Mouse (Mus musculus) neural tube, embryonic 12.5 days (tissue): ENCODE measurements around the gene Gm20388. TPM values are rescaled to one million over a fixed set of nuclear protein-coding genes. Genes with fewer than 3 reads are reported as not detected.
A peak's percentile ranks its signal among the peaks of the same experiment; 100 is the strongest.

Source experiments
- ATAC-seq: fragments of 200-750 bp; cut with Nextera tagmentation; 2 replicates; pipeline ENCODE4 v1.8.0; 2017; ENCODE audit warnings: low read depth, mild to moderate bottlenecking, moderate TSS enrichment, moderate library complexity; ENCODE audit not compliant: low FRiP score
- H3K27ac ChIP-seq: fragments of 300-500 bp; sonication (generic); 2 replicates; pipeline ENCODE4 v1.5.1; 2016
- H3K27me3 ChIP-seq: fragments of 300-500 bp; sonication (generic); replicated peaks from 2 replicates; pipeline ENCODE4 v1.6.1; 2016; ENCODE audit warnings: mild to moderate bottlenecking
- H3K36me3 ChIP-seq: fragments of 300-500 bp; sonication (generic); 2 replicates; pipeline ENCODE4 v1.6.1; 2016; ENCODE audit warnings: mild to moderate bottlenecking
- H3K4me1 ChIP-seq: fragments of 300-500 bp; sonication (generic); 2 replicates; pipeline ENCODE4 v1.6.1; 2016
- H3K4me2 ChIP-seq: fragments of 300-500 bp; sonication (generic); replicated peaks from 2 replicates; pipeline ENCODE4 v1.6.1; 2016; ENCODE audit warnings: mild to moderate bottlenecking
- H3K4me3 ChIP-seq: fragments of 300-500 bp; sonication (generic); 2 replicates; pipeline ENCODE4 v1.5.1; 2016
- H3K9ac ChIP-seq: fragments of 300-500 bp; sonication (generic); 2 replicates; pipeline ENCODE4 v1.6.1; 2016; ENCODE audit warnings: mild to moderate bottlenecking
- H3K9me3 ChIP-seq: fragments of 300-500 bp; sonication (generic); 2 replicates; pipeline ENCODE4 v1.6.1; 2016; ENCODE audit warnings: mild to moderate bottlenecking
- WGBS: fragments of 180-500 bp; shearing (Covaris S2); methylation state at CpG from one replicate; pipeline ENCODE4 v1.1.7; 2016; 5-methylcytosine and 5-hydroxymethylcytosine counted together
- polyA plus RNA-seq: library from polyadenylated mRNA; unstranded; fragments of >200 nt; fragmentation: Nextera tagmentation; extraction: Ambion mirVana; gene quantifications from 2 replicates; pipeline ENCODE4 v1.2.1, GENCODE M21; 2016

Gene Gm20388
- polyA plus RNA-seq, 1 experiment from 2014 or later, result not detected

- Histone ChIP-seq H3K4me3 (no peak overlapping the region), H3K27ac (no peak overlapping the region), H3K4me1 (peaks cover 24% of the 10 kb centered on the region), H3K9me3 (0 out of 2 replicates have a peak, but pooled peaks cover 3% of the 10 kb centered on the region), H3K4me2 (peak overlapping the region; percentile 24), H3K9ac (no peak overlapping the region), H3K36me3 (no peaks in the 10 kb centered on the region), H3K27me3 (0 out of 2 replicates have a peak, but pooled peaks cover 4% of the 10 kb centered on the region)
- WGBS, result 21% methylated on average over 7 of the region's 7 CpGs
- ATAC-seq, result no peak
These were observed 3224.8 kb downstream of the Gm20388 start for GRCm38 (mm10) chr8:123135406-123135805.

DNA sequence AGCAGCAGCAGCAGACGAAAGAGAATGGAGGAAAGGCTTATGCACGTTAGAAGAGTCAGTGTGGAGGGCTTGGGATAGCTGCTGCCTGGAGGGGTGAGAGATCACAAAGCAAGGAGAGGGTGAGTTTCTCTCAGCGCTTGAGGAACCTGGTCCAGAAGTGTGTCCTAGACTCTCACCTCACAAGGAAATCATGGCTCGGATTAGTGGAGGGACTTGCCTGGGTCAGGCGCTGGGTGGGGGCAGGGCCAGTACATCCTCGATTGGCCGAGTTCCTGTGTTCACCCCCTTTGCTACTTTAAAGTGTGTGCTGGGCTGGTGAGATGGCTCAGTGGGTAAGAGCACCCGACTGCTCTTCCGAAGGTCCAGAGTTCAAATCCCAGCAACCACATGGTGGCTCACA, 3225.2 kb downstream of the Gm20388 start:
- Histone ChIP-seq H3K27me3 (0 out of 2 replicates have a peak, but pooled peaks cover 4% of the 10 kb centered on the region), H3K9me3 (0 out of 2 replicates have a peak, but pooled peaks cover 3% of the 10 kb centered on the region), H3K36me3 (no peaks in the 10 kb centered on the region), H3K4me1 (peaks cover 24% of the 10 kb centered on the region), H3K4me2 (peak overlapping the region; percentile 24), H3K4me3 (no peak overlapping the region), H3K9ac (no peak overlapping the region), H3K27ac (no peak overlapping the region)
- WGBS, result 58% methylated on average over 9 of the region's 9 CpGs
- ATAC-seq, result no peak

DNA sequence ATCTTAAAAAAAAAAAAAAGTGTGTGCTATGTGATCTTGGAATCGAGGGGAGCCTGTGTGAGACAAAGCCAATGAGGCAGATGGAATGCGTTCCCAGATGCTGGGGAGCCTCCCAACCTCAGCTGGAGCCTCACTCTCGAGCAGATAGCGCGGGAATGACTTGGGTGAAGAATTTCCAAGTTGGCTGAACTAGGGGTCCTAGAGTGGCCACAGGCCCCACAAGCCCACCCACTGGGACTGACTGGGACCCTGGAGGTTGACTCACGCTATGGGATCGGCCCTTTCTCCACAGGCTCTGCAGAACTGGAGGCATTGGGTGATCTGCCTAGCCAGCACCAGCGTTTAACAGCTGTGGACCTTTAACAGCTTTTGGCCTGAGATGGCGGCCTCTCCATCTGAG, 3225.6 kb downstream of the Gm20388 start:
- H3K9me3 ChIP-seq, result 0 out of 2 replicates have a peak, but pooled peaks cover 3% of the 10 kb centered on the region
- 81% methylated on average over 9 of the region's 9 CpGs for WGBS
- 0 out of 2 replicates have a peak, but pooled peaks cover 4% of the 10 kb centered on the region for H3K27me3 ChIP-seq
- no peak overlapping the region for H3K9ac ChIP-seq
- H3K4me1 ChIP-seq, result peaks cover 24% of the 10 kb centered on the region
- no peaks in the 10 kb centered on the region for H3K36me3 ChIP-seq
- no peak overlapping the region for H3K4me2 ChIP-seq
- no peak overlapping the region for H3K27ac ChIP-seq
- no peak for ATAC-seq
- no peak overlapping the region for H3K4me3 ChIP-seq

- peak; percentile 74 for ATAC-seq
- WGBS, result 11% methylated on average over 2 of the region's 2 CpGs
- no peak overlapping the region for H3K4me3 ChIP-seq
These were observed 3227.0 kb downstream of the Gm20388 start for GRCm38 (mm10) chr8:123137645-123138077.

DNA sequence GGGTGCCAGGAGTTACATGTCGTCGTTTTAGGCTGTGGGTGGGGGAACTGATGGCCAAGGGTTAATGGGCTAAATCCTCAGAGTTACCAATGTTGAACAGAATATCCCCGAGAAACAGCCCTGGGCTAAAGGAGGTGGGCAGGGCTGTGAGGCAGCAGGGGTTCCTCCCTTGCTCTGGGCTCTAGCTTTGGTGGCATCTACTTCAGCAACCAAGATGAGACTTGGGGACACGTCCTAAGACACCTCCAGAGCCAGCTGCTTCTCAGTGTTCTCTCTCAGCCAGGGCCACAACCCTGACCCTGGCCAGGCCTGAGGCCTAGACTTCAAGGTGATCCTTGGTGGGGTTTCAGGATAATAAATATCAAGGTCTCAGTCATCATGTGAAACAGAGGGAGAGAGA, 3228.1 kb downstream of the Gm20388 start:
- H3K9me3 ChIP-seq, result no peaks in the 10 kb centered on the region
- H3K36me3 ChIP-seq, result no peaks in the 10 kb centered on the region
- H3K4me2 ChIP-seq, result no peak overlapping the region
- H3K4me3 ChIP-seq, result no peak overlapping the region
- 63% methylated on average over 4 of the region's 4 CpGs for WGBS
- ATAC-seq, result no peak
- 0 out of 2 replicates have a peak, but pooled peaks cover 3% of the 10 kb centered on the region for H3K27me3 ChIP-seq
- H3K27ac ChIP-seq, result no peak overlapping the region
- H3K4me1 ChIP-seq, result peaks cover 24% of the 10 kb centered on the region
- no peak overlapping the region for H3K9ac ChIP-seq

More at GRCm38 (mm10) chr8:123137645-123138077, 3227.0 kb downstream of the Gm20388 start:
- Histone ChIP-seq H3K4me2 (no peak overlapping the region), H3K27ac (no peak overlapping the region), H3K36me3 (no peaks in the 10 kb centered on the region), H3K9me3 (0 out of 2 replicates have a peak, but pooled peaks cover 3% of the 10 kb centered on the region), H3K27me3 (0 out of 2 replicates have a peak, but pooled peaks cover 4% of the 10 kb centered on the region), H3K9ac (no peak overlapping the region), H3K4me1 (peaks cover 24% of the 10 kb centered on the region)

GRCm38 (mm10) chr8:123141741-123142462, 3231.3 kb downstream of the Gm20388 start:
- Histone ChIP-seq H3K27ac (no peak overlapping the region), H3K9me3 (no peaks in the 10 kb centered on the region), H3K36me3 (no peaks in the 10 kb centered on the region), H3K27me3 (no peaks in the 10 kb centered on the region), H3K9ac (no peak overlapping the region), H3K4me2 (no peak overlapping the region), H3K4me3 (no peak overlapping the region), H3K4me1 (peaks cover 11% of the 10 kb centered on the region)
- WGBS, result 85% methylated on average over 14 of the region's 14 CpGs
- no peak for ATAC-seq

DNA sequence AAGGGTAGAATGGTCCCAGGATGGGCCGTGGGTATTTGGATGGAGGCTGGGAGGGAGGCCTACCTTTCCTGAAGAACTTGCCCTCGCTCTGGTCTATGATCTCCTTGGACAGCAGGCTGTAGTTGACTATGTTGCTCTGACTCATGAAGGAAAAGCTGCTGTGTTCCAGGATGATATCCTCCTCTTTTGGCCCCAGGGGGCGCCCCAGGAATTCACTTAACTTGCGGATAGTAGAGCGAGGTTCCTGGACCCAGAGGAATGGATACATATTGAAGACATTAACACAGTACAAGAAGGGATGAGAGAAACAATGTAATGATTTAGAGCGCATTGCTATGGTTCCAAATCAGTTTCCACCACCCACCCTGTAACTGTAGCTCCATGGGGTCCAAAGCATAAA, 3234.6 kb downstream of the Gm20388 start:
- Histone ChIP-seq H3K9me3 (no peaks in the 10 kb centered on the region), H3K36me3 (no peaks in the 10 kb centered on the region), H3K27ac (no peak overlapping the region), H3K4me2 (no peak overlapping the region), H3K4me3 (no peak overlapping the region), H3K27me3 (no peaks in the 10 kb centered on the region), H3K9ac (no peak overlapping the region), H3K4me1 (no peaks in the 10 kb centered on the region)
- WGBS, result 53% methylated on average over 6 of the region's 6 CpGs
- ATAC-seq, result no peak

- no peaks in the 10 kb centered on the region for H3K4me1 ChIP-seq
- H3K4me2 ChIP-seq, result no peak overlapping the region
- H3K36me3 ChIP-seq, result no peaks in the 10 kb centered on the region
- H3K27me3 ChIP-seq, result no peaks in the 10 kb centered on the region
- no peak overlapping the region for H3K4me3 ChIP-seq
- ATAC-seq, result no peak
- no peak overlapping the region for H3K27ac ChIP-seq
- H3K9me3 ChIP-seq, result no peaks in the 10 kb centered on the region
- no peak overlapping the region for H3K9ac ChIP-seq
- 87% methylated on average over 7 of the region's 7 CpGs for WGBS
These were observed 3235.7 kb downstream of the Gm20388 start for GRCm38 (mm10) chr8:123146390-123146789.

DNA sequence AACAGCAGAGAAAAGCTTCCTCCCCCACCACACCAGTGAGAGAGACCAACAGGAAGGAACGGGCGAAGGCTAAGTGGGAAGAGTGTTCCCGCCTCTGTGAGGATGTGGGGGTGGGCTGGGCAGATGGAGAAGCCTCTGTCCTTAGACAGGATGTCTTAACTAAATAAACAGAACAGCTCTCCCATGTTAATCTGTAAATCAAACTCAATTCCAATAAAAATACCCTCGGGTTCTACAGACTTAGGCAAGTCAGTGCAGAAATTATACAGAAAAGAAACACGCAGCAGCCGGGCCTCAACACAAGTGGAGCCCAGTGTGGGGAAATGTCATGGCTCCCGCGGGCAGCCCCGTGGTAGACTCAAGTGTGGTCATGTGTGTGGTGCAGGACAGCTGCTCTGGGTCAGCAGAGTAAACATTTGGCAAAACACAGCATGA, 3240.1 kb downstream of the Gm20388 start:
- no peaks in the 10 kb centered on the region for H3K27me3 ChIP-seq
- no peak overlapping the region for H3K27ac ChIP-seq
- H3K4me3 ChIP-seq, result no peak overlapping the region
- WGBS, result 69% methylated on average over 9 of the region's 9 CpGs
- no peaks in the 10 kb centered on the region for H3K9me3 ChIP-seq
- ATAC-seq, result no peak
- H3K4me2 ChIP-seq, result no peak overlapping the region
- no peaks in the 10 kb centered on the region for H3K36me3 ChIP-seq
- H3K9ac ChIP-seq, result no peak overlapping the region
- H3K4me1 ChIP-seq, result no peaks in the 10 kb centered on the region

DNA sequence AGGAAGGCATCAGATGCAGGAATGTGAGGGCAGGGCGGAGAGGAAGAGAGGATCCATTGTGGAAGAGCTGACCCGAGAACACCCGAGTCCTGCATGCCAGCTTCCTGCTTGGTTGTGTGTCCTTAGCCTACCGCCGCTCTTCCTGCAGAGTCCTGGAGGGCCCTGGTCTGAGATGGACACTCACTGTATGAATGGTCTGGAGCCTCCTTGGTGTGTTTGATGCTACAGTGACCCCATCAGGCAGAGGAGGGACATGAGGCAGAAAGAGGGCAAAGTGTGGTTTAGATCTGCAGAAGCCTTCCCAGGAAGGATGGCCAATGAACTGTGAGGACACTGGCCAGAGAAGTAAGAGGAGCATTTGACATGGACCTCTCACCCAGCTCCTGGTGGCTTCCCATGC, 3244.5 kb downstream of the Gm20388 start:
- Histone ChIP-seq H3K27ac (no peak overlapping the region), H3K4me3 (no peak overlapping the region), H3K4me1 (no peaks in the 10 kb centered on the region), H3K9ac (no peak overlapping the region), H3K4me2 (no peak overlapping the region), H3K9me3 (no peaks in the 10 kb centered on the region), H3K36me3 (no peaks in the 10 kb centered on the region), H3K27me3 (no peaks in the 10 kb centered on the region)
- 77% methylated on average over 5 of the region's 5 CpGs for WGBS
- ATAC-seq, result no peak

- Histone ChIP-seq H3K4me3 (no peak overlapping the region), H3K4me1 (no peaks in the 10 kb centered on the region), H3K4me2 (no peak overlapping the region), H3K27me3 (no peaks in the 10 kb centered on the region), H3K36me3 (no peaks in the 10 kb centered on the region), H3K9ac (no peak overlapping the region), H3K9me3 (no peaks in the 10 kb centered on the region), H3K27ac (no peak overlapping the region)
- ATAC-seq, result no peak
- 86% methylated on average over 9 of the region's 9 CpGs for WGBS
These were observed 3245.6 kb downstream of the Gm20388 start for GRCm38 (mm10) chr8:123156070-123156773.

DNA sequence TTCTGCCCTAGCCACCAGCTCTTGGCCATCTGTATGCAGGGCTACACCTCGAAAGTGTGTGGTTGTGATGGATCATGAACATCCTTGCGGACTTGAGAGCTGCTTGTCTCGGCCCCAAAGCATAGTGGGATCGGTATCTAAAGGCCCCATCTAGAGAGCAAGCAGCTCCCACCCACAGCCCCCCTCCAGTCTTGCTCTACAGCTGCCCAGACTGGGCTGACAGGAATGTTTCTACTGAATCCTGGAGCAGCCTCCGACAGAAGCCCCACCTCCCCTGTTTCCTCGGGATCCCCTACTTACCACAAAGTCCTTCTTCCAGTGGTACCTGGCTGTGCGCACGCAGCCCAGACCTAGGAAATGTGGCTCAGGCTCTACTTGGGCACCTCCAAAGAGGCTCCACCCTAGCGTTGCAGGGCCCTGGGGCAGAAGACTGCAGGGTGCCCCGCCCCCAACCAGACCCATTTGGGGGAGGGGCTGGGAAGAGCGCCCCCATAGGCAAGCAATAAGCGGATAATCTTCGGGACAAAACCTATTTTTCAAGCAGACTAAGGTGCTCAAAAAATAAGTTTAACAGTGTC, 3247.3 kb downstream of the Gm20388 start, which contains the start of gene Sult5a1:
Gene Sult5a1, minus strand, starts transcription at position 428 of the 578 bp plus-strand sequence.
- Histone ChIP-seq H3K4me3 (no peak within 1 kb of the TSS), H3K27ac (no peak within 1 kb of the TSS), H3K9ac (no peak within 1 kb of the TSS), H3K4me1 (no peaks in the 10 kb centered on the region), H3K36me3 (no peaks in the 10 kb centered on the region), H3K4me2 (peak within 1 kb of the TSS; percentile 36), H3K9me3 (no peaks in the 10 kb centered on the region), H3K27me3 (no peaks in the 10 kb centered on the region)
- 35% methylated on average over 13 of the region's 13 CpGs for WGBS
- ATAC-seq, result no peak
